Mouse (Mus musculus) midbrain, postnatal 0 days (tissue): ENCODE results near the gene Dnajc2. TPM values are rescaled to one million over a fixed set of nuclear protein-coding genes. Genes with fewer than 3 reads are reported as not detected.
A peak's percentile ranks its signal among the peaks of the same experiment; 100 is the strongest.

ENCODE experiments used
- ATAC-seq: fragments of 200-750 bp; cut with Nextera tagmentation; 2 replicates; pipeline ENCODE4 v1.8.0; 2017; ENCODE audit warnings: moderate number of reproducible peaks, mild to moderate bottlenecking, moderate TSS enrichment, moderate library complexity; ENCODE audit not compliant: low FRiP score
- DNase-seq: peaks from one replicate; pipeline ENCODE4 v3.0.0-alpha.2; 2015; ENCODE audit warnings: low spot score
- H3K27ac ChIP-seq: fragments of 300-500 bp; sonication (generic); 2 replicates; pipeline ENCODE4 v1.5.1; 2014; ENCODE audit warnings: low read depth, mild to moderate bottlenecking, low read length, mixed read lengths
- H3K27me3 ChIP-seq: fragments of 300-500 bp; sonication (generic); 2 replicates; pipeline ENCODE4 v1.6.1; 2014; ENCODE audit warnings: low read length, control low read depth, mixed read lengths; ENCODE audit not compliant: insufficient read depth
- H3K36me3 ChIP-seq: fragments of 300-500 bp; sonication (generic); 2 replicates; pipeline ENCODE4 v1.6.1; 2014; ENCODE audit warnings: low read length, control low read depth, mixed read lengths; ENCODE audit not compliant: insufficient read depth
- H3K4me1 ChIP-seq: fragments of 300-500 bp; sonication (generic); 2 replicates; pipeline ENCODE4 v1.6.1; 2014; ENCODE audit warnings: mild to moderate bottlenecking, control low read depth, antibody characterized with exemption, low read length, mixed read lengths; ENCODE audit not compliant: insufficient read depth
- H3K4me2 ChIP-seq: fragments of 300-500 bp; sonication (generic); 2 replicates; pipeline ENCODE4 v1.6.1; 2014; ENCODE audit warnings: low read depth, mild to moderate bottlenecking, low read length, mixed read lengths; ENCODE audit not compliant: poor library complexity, severe bottlenecking
- H3K4me3 ChIP-seq: fragments of 300-500 bp; sonication (generic); 2 replicates; pipeline ENCODE4 v1.5.1; 2014; ENCODE audit warnings: low read depth, mild to moderate bottlenecking, low read length, moderate library complexity
- H3K9ac ChIP-seq: fragments of 300-500 bp; sonication (generic); replicated peaks from 2 replicates; pipeline ENCODE4 v1.6.1; 2014; ENCODE audit warnings: mild to moderate bottlenecking, low read length, moderate library complexity, mixed read lengths; ENCODE audit not compliant: poor library complexity, severe bottlenecking
- H3K9me3 ChIP-seq: fragments of 300-500 bp; sonication (generic); 2 replicates; pipeline ENCODE4 v1.6.1; 2016; ENCODE audit warnings: low read length, control low read depth
- CTCF ChIP-seq: IDR thresholded peaks from 2 replicates; pipeline ENCODE4 v1.5.1; 2016; ENCODE audit warnings: antibody characterized with exemption, mild to moderate bottlenecking
- WGBS: fragments of 180-500 bp; shearing (Covaris S2); extraction: QIAGEN DNeasy Blood & Tissue Kit; methylation state at CpG from one replicate; pipeline ENCODE4 v1.1.7; 2014; 5-methylcytosine and 5-hydroxymethylcytosine counted together
- polyA plus RNA-seq: library from polyadenylated mRNA; unstranded; fragments of >200 nt; fragmentation: Nextera tagmentation; extraction: Ambion mirVana; gene quantifications from 2 replicates; pipeline ENCODE4 v1.2.1, GENCODE M21; 2015
- total RNA-seq: library from RNA; depleted of rRNA; stranded (reverse); fragments of >200 nt; gene quantifications from 2 replicates; pipeline ENCODE4 v1.2.3, GENCODE M21; 2014

Gene Dnajc2
- total and polyA plus RNA-seq, 2 experiments from 2014 or later = 21.3 to 71.8 TPM

- ATAC-seq (no peak), DNase-seq (no peak)
- Histone ChIP-seq H3K9me3 (no peaks in the 10 kb centered on the region), H3K27ac (no peak overlapping the region), H3K27me3 (no peaks in the 10 kb centered on the region), H3K4me3 (no peak overlapping the region), H3K36me3 (peaks cover 37% of the 10 kb centered on the region), H3K4me2 (no peak overlapping the region), H3K4me1 (peaks cover 5% of the 10 kb centered on the region; the same call in 1 of the 2 replicates), H3K9ac (no peak overlapping the region)
- no peak for TF ChIP-seq CTCF
- WGBS = 90% methylated on average over 11 of the region's 11 CpGs
These were observed 45.9 kb downstream of the Dnajc2 start for GRCm38 (mm10) chr5:21739120-21739519.

- Histone ChIP-seq H3K4me2 (peak overlapping the region; percentile 84), H3K4me1 (peaks cover 5% of the 10 kb centered on the region; the same call in 1 of the 2 replicates), H3K36me3 (peaks cover 22% of the 10 kb centered on the region), H3K27ac (no peak overlapping the region), H3K9ac (peak overlapping the region; percentile 77), H3K9me3 (no peaks in the 10 kb centered on the region), H3K27me3 (no peaks in the 10 kb centered on the region), H3K4me3 (peak overlapping the region; percentile 70)
- TF ChIP-seq CTCF = no peak
- no peak for DNase-seq
- 30% methylated on average over 10 of the region's 10 CpGs for WGBS
- ATAC-seq = no peak
These were observed 47.4 kb downstream of the Dnajc2 start for GRCm38 (mm10) chr5:21737620-21738019.

- WGBS = under 1% methylated on average over 41 of the region's 42 CpGs
- peak; percentile 89 for ATAC-seq
- H3K9me3 ChIP-seq = no peaks in the 10 kb centered on the region
These were observed 48.0 kb downstream of the Dnajc2 start, which contains the start of gene Pmpcb for GRCm38 (mm10) chr5:21736956-21737585. Gene Pmpcb, plus strand, starts transcription at chr5:21737141.

GRCm38 (mm10) chr5:21736046-21736445 lies 49.0 kb downstream of the Dnajc2 start:
- no peaks in the 10 kb centered on the region for H3K27me3 ChIP-seq
- H3K4me2 ChIP-seq = no peak overlapping the region
- no peak overlapping the region for H3K27ac ChIP-seq
- 84% methylated on average over 11 of the region's 11 CpGs for WGBS
- H3K9ac ChIP-seq = no peak overlapping the region
- ATAC-seq = no peak
- no peak for DNase-seq
- H3K4me1 ChIP-seq = peaks cover 5% of the 10 kb centered on the region; the same call in 1 of the 2 replicates
- no peaks in the 10 kb centered on the region for H3K9me3 ChIP-seq
- no peak for TF ChIP-seq CTCF
- no peak overlapping the region for H3K4me3 ChIP-seq
- peaks cover 16% of the 10 kb centered on the region for H3K36me3 ChIP-seq

More at GRCm38 (mm10) chr5:21736956-21737585, 48.0 kb downstream of the Dnajc2 start, which contains the start of gene Pmpcb:
- TF ChIP-seq CTCF = peak; percentile 97
- peak within 1 kb of the TSS; percentile 84 for H3K4me2 ChIP-seq
- peak within 1 kb of the TSS; percentile 70 for H3K4me3 ChIP-seq
- peak; percentile 92 for DNase-seq
- H3K9ac ChIP-seq = peak within 1 kb of the TSS; percentile 77
- no peaks in the 10 kb centered on the region for H3K27me3 ChIP-seq
- H3K4me1 ChIP-seq = peaks cover 5% of the 10 kb centered on the region; the same call in 1 of the 2 replicates
- peak within 1 kb of the TSS; percentile 84 for H3K27ac ChIP-seq
- peaks cover 20% of the 10 kb centered on the region for H3K36me3 ChIP-seq

GRCm38 (mm10) chr5:21735584-21735983 lies 49.5 kb downstream of the Dnajc2 start:
- Histone ChIP-seq H3K36me3 (peaks cover 15% of the 10 kb centered on the region), H3K4me1 (peaks cover 5% of the 10 kb centered on the region; the same call in 1 of the 2 replicates), H3K9me3 (no peaks in the 10 kb centered on the region), H3K27me3 (no peaks in the 10 kb centered on the region), H3K27ac (no peak overlapping the region), H3K4me2 (0 out of 2 replicates have a peak overlapping the region, but pooled peaks have one; percentile 15), H3K4me3 (no peak overlapping the region), H3K9ac (no peak overlapping the region)
- ATAC-seq = no peak
- peak; percentile 72 for TF ChIP-seq CTCF
- WGBS = 30% methylated on average over 10 of the region's 10 CpGs
- peak; percentile 61 for DNase-seq

GRCm38 (mm10) chr5:21735100-21735499 lies 50.0 kb downstream of the Dnajc2 start:
- 85% methylated on average over 20 of the region's 20 CpGs for WGBS
- peaks cover 5% of the 10 kb centered on the region; the same call in 1 of the 2 replicates for H3K4me1 ChIP-seq
- DNase-seq = no peak
- H3K36me3 ChIP-seq = peaks cover 11% of the 10 kb centered on the region
- no peak overlapping the region for H3K4me3 ChIP-seq
- H3K4me2 ChIP-seq = no peak overlapping the region
- H3K27me3 ChIP-seq = no peaks in the 10 kb centered on the region
- no peak for TF ChIP-seq CTCF
- H3K9ac ChIP-seq = no peak overlapping the region
- H3K27ac ChIP-seq = no peak overlapping the region
- ATAC-seq = no peak
- no peaks in the 10 kb centered on the region for H3K9me3 ChIP-seq
